Mouse (Mus musculus): ENCODE results near the gene Kcnc4. TPM values are rescaled to one million over a fixed set of nuclear protein-coding genes. Genes with fewer than 3 reads are reported as not detected.

Gene Kcnc4
- total and polyA plus RNA-seq, 3 experiments = 0.10 to 0.51 (median 0.18) TPM

DNA sequence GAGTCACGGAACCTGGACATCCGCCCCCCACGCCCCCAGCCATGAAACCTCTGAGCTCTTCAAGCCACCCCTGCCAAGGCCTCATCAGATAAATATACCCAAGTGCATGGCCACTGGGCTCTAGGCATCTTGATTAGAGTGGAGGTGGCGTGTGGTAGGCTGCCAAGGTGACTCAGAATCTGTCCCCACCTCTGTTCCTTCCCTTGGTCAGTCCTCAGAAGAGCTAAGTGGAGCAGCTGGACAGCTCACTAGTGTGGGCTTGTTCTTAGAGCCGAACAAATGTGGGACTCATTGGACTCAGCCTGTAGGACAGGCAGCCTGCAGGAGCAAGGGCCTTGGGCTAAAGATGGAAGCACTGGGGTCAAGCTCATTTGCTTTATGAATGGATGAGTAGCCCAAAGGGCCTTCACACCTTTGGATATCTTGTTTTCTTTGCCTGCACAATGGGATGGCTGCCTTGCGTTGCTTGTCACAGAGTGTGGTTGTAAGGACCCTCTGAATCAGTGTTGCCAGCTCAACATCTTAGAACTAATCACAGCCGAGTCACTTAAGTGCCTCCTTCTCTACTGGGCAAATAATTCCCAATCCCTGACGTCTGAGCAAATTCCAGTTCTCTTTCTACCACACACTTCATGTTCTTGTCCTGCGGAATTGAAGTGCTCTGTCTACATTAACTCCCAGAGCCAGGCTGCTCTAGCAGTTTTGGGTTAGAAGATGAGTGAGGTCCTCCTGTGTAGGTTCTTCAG lies 42.6 kb downstream of the Kcnc4 start:
- H3K79me2 ChIP-seq (replicated peaks; ENCODE audit: control insufficient read depth, insufficient read depth, low read length) = no peaks in the 10 kb centered on the region
- H3K27me3 ChIP-seq (ENCODE audit: control insufficient read depth, insufficient read depth, low read length) = no peaks in the 10 kb centered on the region
- DNase-seq = no peak
- no peak overlapping the region for H3K9ac ChIP-seq (ENCODE audit: low read depth, low read length)
- no peak for TF ChIP-seq CTCF (IDR thresholded peaks at IDR 0.05)
- no peak for TF ChIP-seq POLR2A (IDR thresholded peaks at IDR 0.05; ENCODE audit: insufficient read depth, low read depth, low read length)
- TF ChIP-seq EP300 (IDR thresholded peaks at IDR 0.05; ENCODE audit: insufficient read depth, low read depth, low read length) = no peak
- intact Hi-C loops (cut with DNase I) = no loop called here
- no peak overlapping the region for H3K4me3 ChIP-seq
- H3K36me3 ChIP-seq (ENCODE audit: control insufficient read depth, insufficient read depth, low read length) = no peaks in the 10 kb centered on the region
- no peaks in the 10 kb centered on the region for H3K4me1 ChIP-seq (ENCODE audit: control insufficient read depth, insufficient read depth, low read length)
- no peak overlapping the region for H3K27ac ChIP-seq
- 80% methylated on average over 9 of the region's 9 CpGs for WGBS

DNA sequence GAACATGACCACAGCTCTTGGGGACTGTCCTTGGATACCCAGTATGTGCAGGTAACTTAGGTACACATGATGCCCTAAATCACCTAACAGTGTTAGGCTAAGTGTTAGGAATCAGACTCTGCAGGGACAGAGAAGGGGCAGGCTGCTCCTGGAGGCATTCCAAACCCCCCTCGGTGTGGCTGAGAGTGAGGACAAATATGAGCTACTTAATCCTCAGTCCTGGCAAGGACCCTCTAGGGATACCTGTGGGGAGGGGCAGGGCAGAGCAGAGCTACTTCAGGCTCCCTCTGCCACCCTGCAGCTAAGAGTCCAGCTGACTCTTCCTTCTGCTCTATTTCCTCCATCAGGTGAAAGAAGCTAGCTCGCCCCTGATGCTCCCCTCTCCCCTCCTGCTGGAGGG lies 46.3 kb downstream of the Kcnc4 start:
- WGBS = 57% methylated on average over 2 of the region's 2 CpGs
- H3K27me3 ChIP-seq (ENCODE audit: control insufficient read depth, insufficient read depth, low read length) = no peaks in the 10 kb centered on the region
- no peak overlapping the region for H3K4me3 ChIP-seq
- TF ChIP-seq CTCF (IDR thresholded peaks at IDR 0.05) (no peak), POLR2A (IDR thresholded peaks at IDR 0.05; ENCODE audit: insufficient read depth, low read depth, low read length) (no peak), EP300 (IDR thresholded peaks at IDR 0.05; ENCODE audit: insufficient read depth, low read depth, low read length) (no peak)
- H3K27ac ChIP-seq = no peak overlapping the region
- DNase-seq = no peak
- intact Hi-C loops (cut with DNase I) = no loop called here
- H3K36me3 ChIP-seq (ENCODE audit: control insufficient read depth, insufficient read depth, low read length) = no peaks in the 10 kb centered on the region
- no peak overlapping the region for H3K9ac ChIP-seq (ENCODE audit: low read depth, low read length)
- H3K4me1 ChIP-seq (ENCODE audit: control insufficient read depth, insufficient read depth, low read length) = no peaks in the 10 kb centered on the region
- no peaks in the 10 kb centered on the region for H3K79me2 ChIP-seq (replicated peaks; ENCODE audit: control insufficient read depth, insufficient read depth, low read length)

DNA sequence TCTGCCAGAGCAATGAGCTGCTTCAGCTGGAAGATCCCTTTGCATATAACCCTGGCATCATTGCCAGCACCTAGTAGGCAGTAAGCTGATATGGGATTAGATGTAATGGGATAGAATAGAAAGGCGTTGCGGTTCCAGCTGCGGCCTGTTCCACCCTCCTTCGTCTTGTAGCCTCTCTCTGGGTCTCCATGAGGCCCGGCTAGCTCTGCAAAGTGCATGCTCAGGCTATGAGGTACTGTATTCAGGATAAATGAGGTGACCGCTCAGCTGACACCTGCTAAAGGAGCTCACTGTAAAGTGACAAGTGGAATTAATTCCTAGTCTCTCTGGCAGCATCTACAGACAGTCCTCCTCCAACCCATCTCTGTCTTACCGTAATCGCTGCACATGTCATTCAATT lies 46.8 kb downstream of the Kcnc4 start:
- no peak for TF ChIP-seq CTCF (IDR thresholded peaks at IDR 0.05)
- TF ChIP-seq EP300 (IDR thresholded peaks at IDR 0.05; ENCODE audit: insufficient read depth, low read depth, low read length) = no peak
- no peak for TF ChIP-seq POLR2A (IDR thresholded peaks at IDR 0.05; ENCODE audit: insufficient read depth, low read depth, low read length)
- H3K9ac ChIP-seq (ENCODE audit: low read depth, low read length) = no peak overlapping the region
- no peaks in the 10 kb centered on the region for H3K79me2 ChIP-seq (replicated peaks; ENCODE audit: control insufficient read depth, insufficient read depth, low read length)
- H3K4me3 ChIP-seq = no peak overlapping the region
- WGBS = 84% methylated on average over 8 of the region's 8 CpGs
- intact Hi-C loops (cut with DNase I) = no loop called here
- no peaks in the 10 kb centered on the region for H3K4me1 ChIP-seq (ENCODE audit: control insufficient read depth, insufficient read depth, low read length)
- H3K27ac ChIP-seq = no peak overlapping the region
- no peak for DNase-seq
- no peaks in the 10 kb centered on the region for H3K27me3 ChIP-seq (ENCODE audit: control insufficient read depth, insufficient read depth, low read length)
- H3K36me3 ChIP-seq (ENCODE audit: control insufficient read depth, insufficient read depth, low read length) = no peaks in the 10 kb centered on the region

DNA sequence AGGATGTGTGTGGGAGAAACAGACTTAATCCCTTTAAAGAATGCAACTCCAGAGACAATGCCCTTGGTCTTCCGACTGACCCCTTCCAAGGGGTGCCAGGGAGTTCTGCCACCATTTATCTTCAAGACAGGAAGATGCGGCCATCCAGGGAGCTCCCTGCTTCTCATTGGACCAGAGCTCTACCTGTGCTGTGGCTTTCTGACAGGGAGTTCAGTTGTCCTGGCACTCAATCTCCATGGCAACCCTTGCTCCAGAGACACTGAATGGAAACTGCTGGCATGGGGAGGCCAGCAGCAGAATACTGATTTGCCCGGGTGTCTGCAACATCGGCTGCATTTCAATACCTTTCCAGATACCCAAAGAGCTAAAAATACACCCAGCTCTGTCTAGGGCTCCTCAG lies 47.7 kb downstream of the Kcnc4 start:
- H3K27ac ChIP-seq = no peak overlapping the region
- no peaks in the 10 kb centered on the region for H3K4me1 ChIP-seq (ENCODE audit: control insufficient read depth, insufficient read depth, low read length)
- DNase-seq = no peak
- H3K36me3 ChIP-seq (ENCODE audit: control insufficient read depth, insufficient read depth, low read length) = no peaks in the 10 kb centered on the region
- TF ChIP-seq CTCF (IDR thresholded peaks at IDR 0.05) = no peak
- TF ChIP-seq EP300 (IDR thresholded peaks at IDR 0.05; ENCODE audit: insufficient read depth, low read depth, low read length) = no peak
- TF ChIP-seq POLR2A (IDR thresholded peaks at IDR 0.05; ENCODE audit: insufficient read depth, low read depth, low read length) = no peak
- H3K27me3 ChIP-seq (ENCODE audit: control insufficient read depth, insufficient read depth, low read length) = no peaks in the 10 kb centered on the region
- H3K9ac ChIP-seq (ENCODE audit: low read depth, low read length) = no peak overlapping the region
- intact Hi-C loops (cut with DNase I) = no loop called here
- 31% methylated on average over 4 of the region's 4 CpGs for WGBS
- no peak overlapping the region for H3K4me3 ChIP-seq
- no peaks in the 10 kb centered on the region for H3K79me2 ChIP-seq (replicated peaks; ENCODE audit: control insufficient read depth, insufficient read depth, low read length)

DNA sequence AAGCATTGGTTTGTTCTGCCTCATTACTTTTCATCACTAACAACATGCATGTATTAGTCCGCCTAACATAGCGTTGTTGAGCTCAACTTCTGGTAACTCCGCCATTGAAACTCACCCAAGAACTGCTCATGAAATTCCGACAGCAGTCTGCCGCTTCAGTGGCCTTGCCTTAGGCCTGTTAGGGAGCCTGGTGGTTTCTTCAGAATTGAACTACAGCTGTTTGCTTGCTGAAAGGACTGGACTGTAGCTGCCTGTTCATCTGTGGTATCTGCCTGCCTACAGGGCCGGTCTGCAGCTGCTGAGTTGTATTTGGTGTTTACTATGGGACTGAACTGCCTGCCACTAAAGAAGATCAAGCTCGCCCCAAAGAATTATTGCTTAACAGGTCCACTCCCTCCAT lies 58.0 kb downstream of the Kcnc4 start:
- no peaks in the 10 kb centered on the region for H3K36me3 ChIP-seq (ENCODE audit: control insufficient read depth, insufficient read depth, low read length)
- H3K27me3 ChIP-seq (ENCODE audit: control insufficient read depth, insufficient read depth, low read length) = no peaks in the 10 kb centered on the region
- DNase-seq = no peak
- TF ChIP-seq POLR2A (IDR thresholded peaks at IDR 0.05; ENCODE audit: insufficient read depth, low read depth, low read length) (no peak), EP300 (IDR thresholded peaks at IDR 0.05; ENCODE audit: insufficient read depth, low read depth, low read length) (no peak), CTCF (IDR thresholded peaks at IDR 0.05) (no peak)
- no peak overlapping the region for H3K4me3 ChIP-seq
- no peaks in the 10 kb centered on the region for H3K79me2 ChIP-seq (replicated peaks; ENCODE audit: control insufficient read depth, insufficient read depth, low read length)
- WGBS = 96% methylated on average over 7 of the region's 7 CpGs
- intact Hi-C loops (cut with DNase I) = no loop called here
- no peaks in the 10 kb centered on the region for H3K4me1 ChIP-seq (ENCODE audit: control insufficient read depth, insufficient read depth, low read length)
- no peak overlapping the region for H3K9ac ChIP-seq (ENCODE audit: low read depth, low read length)
- H3K27ac ChIP-seq = no peak overlapping the region

DNA sequence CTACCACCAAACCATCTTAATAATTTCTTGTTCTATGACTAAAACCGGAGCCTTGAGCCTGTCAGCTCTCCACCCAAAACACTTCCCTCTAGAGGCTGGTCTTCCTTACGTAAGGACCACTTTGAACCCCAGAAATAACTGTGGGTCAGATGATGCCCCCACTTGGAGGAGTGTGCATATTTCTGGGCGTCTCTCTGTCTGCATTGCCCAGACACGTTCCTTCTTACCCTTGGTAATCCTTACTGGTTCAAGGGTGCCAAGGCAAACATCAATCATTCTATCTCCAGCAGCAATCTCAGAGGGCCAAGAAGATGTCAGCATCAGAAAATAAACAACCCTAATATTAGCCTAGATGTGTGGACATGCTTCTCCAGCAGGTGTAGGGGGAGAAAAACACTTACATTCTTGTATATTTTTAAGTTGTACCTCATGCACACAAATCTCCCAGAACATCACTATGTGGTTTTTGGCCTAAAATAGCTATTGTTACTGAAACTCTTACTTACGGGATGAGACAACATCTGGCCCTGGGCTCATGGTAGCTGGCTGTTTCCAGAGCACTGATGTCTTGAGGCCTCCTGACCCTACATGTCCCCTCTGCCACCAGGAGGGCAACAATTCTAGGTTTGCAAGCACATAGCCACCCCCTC lies 59.2 kb downstream of the Kcnc4 start:
- no peaks in the 10 kb centered on the region for H3K36me3 ChIP-seq (ENCODE audit: control insufficient read depth, insufficient read depth, low read length)
- TF ChIP-seq POLR2A (IDR thresholded peaks at IDR 0.05; ENCODE audit: insufficient read depth, low read depth, low read length) (no peak), CTCF (IDR thresholded peaks at IDR 0.05) (no peak), EP300 (IDR thresholded peaks at IDR 0.05; ENCODE audit: insufficient read depth, low read depth, low read length) (no peak)
- no peak overlapping the region for H3K4me3 ChIP-seq
- H3K9ac ChIP-seq (ENCODE audit: low read depth, low read length) = no peak overlapping the region
- no peaks in the 10 kb centered on the region for H3K27me3 ChIP-seq (ENCODE audit: control insufficient read depth, insufficient read depth, low read length)
- 73% methylated on average over 5 of the region's 5 CpGs for WGBS
- H3K4me1 ChIP-seq (ENCODE audit: control insufficient read depth, insufficient read depth, low read length) = no peaks in the 10 kb centered on the region
- no peaks in the 10 kb centered on the region for H3K79me2 ChIP-seq (replicated peaks; ENCODE audit: control insufficient read depth, insufficient read depth, low read length)
- no peak overlapping the region for H3K27ac ChIP-seq
- intact Hi-C loops (cut with DNase I) = no loop called here
- no peak for DNase-seq

All from heart, adult 2 months (tissue).